Mouse (Mus musculus): ENCODE data around the gene Pik3ap1. TPM values are rescaled to one million over a fixed set of nuclear protein-coding genes. Genes with fewer than 3 reads are reported as not detected.
"Not testable (repeated sequence)": the region's sequence is repeated elsewhere in the genome, so short reads cannot be mapped to it uniquely, and the experiment has no call there.

The Pik3ap1 gene
- polyA plus RNA-seq (2015; fragmentation: Nextera tagmentation; extraction: Ambion mirVana) = 1.4 and 2.0 TPM in 2 replicates

- H3K27me3 ChIP-seq (replicated peaks) = peaks cover 26% of the 10 kb centered on the region
- H3K9ac ChIP-seq = peak within 1 kb of the TSS; percentile 77
- H3K4me1 ChIP-seq = peaks cover 24% of the 10 kb centered on the region
- H3K36me3 ChIP-seq = no peaks in the 10 kb centered on the region
- H3K4me3 ChIP-seq = peak within 1 kb of the TSS; percentile 63
- peak within 1 kb of the TSS; percentile 100 for H3K4me2 ChIP-seq
- no peak within 1 kb of the TSS for H3K27ac ChIP-seq (replicated peaks)
- WGBS = under 1% methylated on average over 41 of the region's 41 CpGs
- 0 out of 2 replicates have a peak, but pooled peaks have one; percentile 16 for ATAC-seq (ENCODE audit: extremely low read depth, insufficient number of reproducible peaks, low FRiP score, low TSS enrichment)
- no peaks in the 10 kb centered on the region for H3K9me3 ChIP-seq
These were observed at the start of gene Pik3ap1 for GRCm38 (mm10) chr19:41384922-41385508. TSS of gene Pik3ap1 (minus strand) at chr19:41385102.

- H3K4me2 ChIP-seq; H3K9me3 ChIP-seq; ATAC-seq (ENCODE audit: extremely low read depth, insufficient number of reproducible peaks, low FRiP score, low TSS enrichment); H3K27me3 ChIP-seq (replicated peaks); H3K36me3 ChIP-seq; H3K4me3 ChIP-seq; H3K27ac ChIP-seq (replicated peaks); H3K9ac ChIP-seq; H3K4me1 ChIP-seq: not testable (repeated sequence)
- WGBS = no CpG with 5 or more reads among the region's 6 CpGs
These were observed 46.7 kb upstream of the Pik3ap1 start for GRCm38 (mm10) chr19:41431512-41432164.

- H3K9ac ChIP-seq; ATAC-seq (ENCODE audit: extremely low read depth, insufficient number of reproducible peaks, low FRiP score, low TSS enrichment); H3K9me3 ChIP-seq; H3K27me3 ChIP-seq (replicated peaks); H3K4me2 ChIP-seq; H3K27ac ChIP-seq (replicated peaks); H3K4me3 ChIP-seq; H3K4me1 ChIP-seq; H3K36me3 ChIP-seq: not testable (repeated sequence)
- no CpG with 5 or more reads among the region's 8 CpGs for WGBS
These were observed 41.2 kb upstream of the Pik3ap1 start for GRCm38 (mm10) chr19:41425927-41426772.

- no peaks in the 10 kb centered on the region for H3K9me3 ChIP-seq
- no peak overlapping the region for H3K9ac ChIP-seq
- no peak for ATAC-seq (ENCODE audit: extremely low read depth, insufficient number of reproducible peaks, low FRiP score, low TSS enrichment)
- no peaks in the 10 kb centered on the region for H3K27me3 ChIP-seq (replicated peaks)
- H3K36me3 ChIP-seq = no peaks in the 10 kb centered on the region
- no peak overlapping the region for H3K4me3 ChIP-seq
- H3K4me2 ChIP-seq = no peak overlapping the region
- WGBS = 51% methylated on average over 2 of the region's 2 CpGs
- 0 out of 2 replicates have a peak, but pooled peaks cover under 1% of the 10 kb centered on the region for H3K4me1 ChIP-seq
- no peak overlapping the region for H3K27ac ChIP-seq (replicated peaks)
These were observed 36.4 kb upstream of the Pik3ap1 start for GRCm38 (mm10) chr19:41421264-41421663.

GRCm38 (mm10) chr19:41418786-41419185 is 33.9 kb upstream of the Pik3ap1 start:
- Histone ChIP-seq H3K4me2 (no peak overlapping the region), H3K36me3 (no peaks in the 10 kb centered on the region), H3K4me1 (0 out of 2 replicates have a peak, but pooled peaks cover 3% of the 10 kb centered on the region), H3K27me3 (replicated peaks) (no peaks in the 10 kb centered on the region), H3K9ac (no peak overlapping the region), H3K9me3 (no peaks in the 10 kb centered on the region), H3K4me3 (no peak overlapping the region), H3K27ac (replicated peaks) (no peak overlapping the region)
- no peak for ATAC-seq (ENCODE audit: extremely low read depth, insufficient number of reproducible peaks, low FRiP score, low TSS enrichment)
- 58% methylated on average over 2 of the region's 2 CpGs for WGBS

- Histone ChIP-seq H3K9me3 (no peaks in the 10 kb centered on the region), H3K27ac (replicated peaks) (no peak overlapping the region), H3K4me1 (0 out of 2 replicates have a peak, but pooled peaks cover 3% of the 10 kb centered on the region), H3K4me3 (no peak overlapping the region), H3K9ac (no peak overlapping the region), H3K36me3 (no peaks in the 10 kb centered on the region), H3K4me2 (no peak overlapping the region), H3K27me3 (replicated peaks) (no peaks in the 10 kb centered on the region)
- 60% methylated on average over 5 of the region's 5 CpGs for WGBS
- no peak for ATAC-seq (ENCODE audit: extremely low read depth, insufficient number of reproducible peaks, low FRiP score, low TSS enrichment)
These were observed 33.1 kb upstream of the Pik3ap1 start for GRCm38 (mm10) chr19:41417995-41418394.

- Histone ChIP-seq H3K4me3 (peak overlapping the region; percentile 14; the same call in 1 of the 2 replicates), H3K4me2 (peak overlapping the region; percentile 53), H3K4me1 (0 out of 2 replicates have a peak, but pooled peaks cover 3% of the 10 kb centered on the region), H3K9ac (no peak overlapping the region), H3K27ac (replicated peaks) (no peak overlapping the region), H3K9me3 (no peaks in the 10 kb centered on the region), H3K36me3 (no peaks in the 10 kb centered on the region), H3K27me3 (replicated peaks) (no peaks in the 10 kb centered on the region)
- WGBS = 18% methylated on average over 10 of the region's 10 CpGs
- no peak for ATAC-seq (ENCODE audit: extremely low read depth, insufficient number of reproducible peaks, low FRiP score, low TSS enrichment)
These were observed 31.3 kb upstream of the Pik3ap1 start for GRCm38 (mm10) chr19:41416201-41416600.

GRCm38 (mm10) chr19:41402603-41403002 is 17.7 kb upstream of the Pik3ap1 start:
- 58% methylated on average over 8 of the region's 8 CpGs for WGBS
- Histone ChIP-seq H3K4me1 (no peaks in the 10 kb centered on the region), H3K4me3 (no peak overlapping the region), H3K9me3 (no peaks in the 10 kb centered on the region), H3K27ac (replicated peaks) (no peak overlapping the region), H3K4me2 (no peak overlapping the region), H3K36me3 (no peaks in the 10 kb centered on the region), H3K27me3 (replicated peaks) (no peaks in the 10 kb centered on the region), H3K9ac (no peak overlapping the region)
- ATAC-seq (ENCODE audit: extremely low read depth, insufficient number of reproducible peaks, low FRiP score, low TSS enrichment) = no peak

- no peak overlapping the region for H3K9ac ChIP-seq
- no peak overlapping the region for H3K4me2 ChIP-seq
- 74% methylated on average over 8 of the region's 8 CpGs for WGBS
- H3K4me3 ChIP-seq = no peak overlapping the region
- no peaks in the 10 kb centered on the region for H3K9me3 ChIP-seq
- no peak overlapping the region for H3K27ac ChIP-seq (replicated peaks)
- H3K4me1 ChIP-seq = peaks cover 13% of the 10 kb centered on the region
- peaks cover 4% of the 10 kb centered on the region; the same call in 1 of the 2 replicates for H3K27me3 ChIP-seq (replicated peaks)
- no peaks in the 10 kb centered on the region for H3K36me3 ChIP-seq
- no peak for ATAC-seq (ENCODE audit: extremely low read depth, insufficient number of reproducible peaks, low FRiP score, low TSS enrichment)
These were observed 6.0 kb upstream of the Pik3ap1 start for GRCm38 (mm10) chr19:41390856-41391255.

- 20% methylated on average over 6 of the region's 6 CpGs for WGBS
- peak overlapping the region; percentile 27; the same call in 1 of the 2 replicates for H3K4me2 ChIP-seq
- H3K9me3 ChIP-seq = no peaks in the 10 kb centered on the region
- ATAC-seq (ENCODE audit: extremely low read depth, insufficient number of reproducible peaks, low FRiP score, low TSS enrichment) = no peak
- 0 out of 2 replicates have a peak overlapping the region, but pooled peaks have one; percentile 6 for H3K27ac ChIP-seq (replicated peaks)
- no peak overlapping the region for H3K9ac ChIP-seq
- no peaks in the 10 kb centered on the region for H3K36me3 ChIP-seq
- peaks cover 24% of the 10 kb centered on the region for H3K4me1 ChIP-seq
- peaks cover 14% of the 10 kb centered on the region for H3K27me3 ChIP-seq (replicated peaks)
- H3K4me3 ChIP-seq = no peak overlapping the region
These were observed 4.4 kb upstream of the Pik3ap1 start for GRCm38 (mm10) chr19:41389351-41389750.

GRCm38 (mm10) chr19:41388242-41388641 is 3.3 kb upstream of the Pik3ap1 start:
- Histone ChIP-seq H3K27me3 (replicated peaks) (peaks cover 25% of the 10 kb centered on the region), H3K27ac (replicated peaks) (no peak overlapping the region), H3K9me3 (no peaks in the 10 kb centered on the region), H3K4me3 (no peak overlapping the region), H3K4me2 (no peak overlapping the region), H3K9ac (no peak overlapping the region), H3K36me3 (no peaks in the 10 kb centered on the region), H3K4me1 (peaks cover 24% of the 10 kb centered on the region)
- ATAC-seq (ENCODE audit: extremely low read depth, insufficient number of reproducible peaks, low FRiP score, low TSS enrichment) = no peak
- 80% methylated on average over 7 of the region's 7 CpGs for WGBS

All from heart, embryonic 13.5 days (tissue).